Mouse (Mus musculus): ENCODE measurements at regions not wholly inside any gene's neighbourhood (a gene's known extent, or its start where the extent isn't known, plus 50 kb on each side); places are given as distances from the start of the nearest gene placed in this dataset.
A peak's percentile ranks its signal among the peaks of the same experiment; 100 is the strongest.

DNA sequence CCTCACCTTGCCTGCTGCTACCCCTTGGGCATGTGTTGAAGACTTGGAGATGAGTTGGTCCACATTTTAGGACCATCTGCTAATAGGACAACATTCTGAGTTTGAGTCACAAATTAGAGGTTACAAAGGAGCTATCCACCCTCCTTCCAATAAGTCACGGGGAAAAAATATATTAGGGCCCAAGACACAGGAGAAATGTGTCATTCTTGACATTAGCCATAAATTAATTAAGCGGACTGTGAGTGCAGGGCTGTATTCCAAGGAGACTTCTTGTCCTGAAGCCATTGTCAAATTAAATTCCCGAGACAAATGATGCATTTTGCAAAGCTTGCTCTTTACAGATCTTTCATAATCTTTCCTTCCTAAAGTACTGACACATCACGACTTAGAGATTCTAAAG lies 79.2 kb downstream of the 1700020N01Rik start:
- no peak for DNase-seq (ENCODE audit: low spot score in 2 of 2)

DNA sequence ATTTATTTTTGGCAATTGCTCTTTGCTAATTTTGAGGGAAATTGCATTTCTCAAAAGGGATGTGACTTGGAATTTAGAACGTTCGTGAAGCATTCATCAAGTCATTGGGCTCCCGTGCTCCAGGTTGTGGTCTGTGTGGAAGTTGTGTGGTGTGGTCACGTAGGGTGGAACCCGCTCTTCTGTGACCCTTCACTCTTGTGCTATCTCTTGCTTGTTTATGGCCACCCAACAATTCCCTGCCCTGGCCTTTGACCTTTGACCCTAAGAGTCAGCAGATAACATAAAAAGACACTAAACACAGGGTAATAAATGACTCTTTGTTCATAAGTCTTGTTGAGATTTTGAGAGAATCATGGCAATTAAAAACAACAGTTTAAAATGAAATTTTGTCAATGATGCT lies 79.7 kb downstream of the 1700020N01Rik start:
- no peak for DNase-seq (ENCODE audit: low spot score in 2 of 2)

DNA sequence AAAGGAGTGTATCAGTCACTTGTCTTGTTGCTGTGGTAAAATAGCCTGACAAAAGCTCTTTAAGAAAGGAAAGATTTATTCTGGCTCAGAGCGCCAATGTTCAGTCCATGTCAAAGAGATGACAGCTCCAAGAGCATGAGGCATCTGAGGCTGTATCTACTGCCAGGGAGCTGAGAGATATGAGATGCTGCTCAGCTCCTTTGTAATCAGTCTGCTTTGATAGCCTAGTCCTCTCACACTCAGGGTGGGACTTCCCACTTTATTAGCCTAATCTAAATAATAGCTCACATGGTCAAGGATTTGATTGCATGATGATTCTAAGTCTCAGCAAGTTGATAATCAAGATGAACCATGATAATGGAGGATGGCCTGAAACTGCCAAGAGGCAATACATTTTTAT lies 80.9 kb downstream of the 1700020N01Rik start:
- no peak for DNase-seq (ENCODE audit: low spot score in 2 of 2)

DNA sequence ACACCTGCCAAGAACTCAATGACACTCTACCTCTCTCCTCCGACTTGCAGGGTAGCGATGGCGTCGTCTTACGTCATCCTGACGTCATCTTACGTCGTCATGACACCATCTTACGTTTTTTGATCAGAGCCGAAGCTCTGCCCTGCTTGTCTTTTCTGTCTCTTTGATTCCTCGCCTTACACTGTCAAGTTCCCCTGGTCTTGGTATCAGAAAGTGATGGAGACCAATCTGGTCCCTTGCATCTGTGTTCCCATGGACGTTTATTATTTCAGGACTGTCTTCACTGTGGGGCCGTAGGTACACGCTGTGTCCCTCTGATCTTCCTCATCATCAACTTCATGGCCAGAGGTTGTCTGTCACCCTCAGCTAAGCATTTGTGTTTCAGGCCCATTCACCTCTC lies 82.8 kb downstream of the 1700020N01Rik start:
- no peak for DNase-seq (ENCODE audit: low spot score in 2 of 2)

DNA sequence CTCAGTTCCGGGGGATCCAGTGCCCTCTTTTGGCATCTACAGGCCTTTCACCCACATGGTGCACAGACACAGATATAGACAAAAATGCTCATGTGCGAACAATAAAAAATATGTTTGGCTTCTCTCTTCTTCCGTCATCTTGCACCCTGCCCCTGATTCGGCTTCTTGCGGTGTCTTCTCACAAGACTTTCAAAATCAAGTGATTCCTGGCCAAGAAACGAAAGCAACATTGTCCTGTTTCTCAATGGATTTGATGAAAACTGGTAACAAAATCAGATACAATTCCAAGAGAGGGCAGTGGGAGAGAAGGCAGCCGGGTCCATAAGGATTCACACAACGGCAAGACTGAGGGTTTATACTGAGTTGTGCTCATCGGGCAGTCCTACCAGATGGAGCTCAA lies 85.0 kb downstream of the 1700020N01Rik start:
- DNase-seq (ENCODE audit: low spot score in 2 of 2) = no peak

DNA sequence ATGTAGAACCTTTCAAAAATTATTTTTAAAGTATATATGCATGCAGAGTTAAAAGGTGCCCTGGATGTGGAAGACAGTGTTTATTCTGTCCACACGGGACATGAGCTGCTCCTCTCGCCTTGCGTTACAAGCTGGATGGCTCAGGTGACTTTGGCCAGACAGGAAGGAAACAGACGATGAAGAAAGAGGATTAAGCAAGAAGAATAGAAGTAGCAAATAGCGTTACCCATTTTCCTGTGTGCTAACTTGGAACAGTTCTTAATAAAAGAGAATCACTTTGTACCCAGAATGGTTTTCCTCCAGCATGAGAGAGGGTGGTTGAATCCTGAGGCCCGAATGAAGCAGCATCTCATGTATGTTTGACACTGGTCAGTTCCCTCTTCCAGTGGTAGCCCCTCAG lies 85.4 kb downstream of the 1700020N01Rik start:
- DNase-seq (ENCODE audit: low spot score in 2 of 2) = no peak

DNA sequence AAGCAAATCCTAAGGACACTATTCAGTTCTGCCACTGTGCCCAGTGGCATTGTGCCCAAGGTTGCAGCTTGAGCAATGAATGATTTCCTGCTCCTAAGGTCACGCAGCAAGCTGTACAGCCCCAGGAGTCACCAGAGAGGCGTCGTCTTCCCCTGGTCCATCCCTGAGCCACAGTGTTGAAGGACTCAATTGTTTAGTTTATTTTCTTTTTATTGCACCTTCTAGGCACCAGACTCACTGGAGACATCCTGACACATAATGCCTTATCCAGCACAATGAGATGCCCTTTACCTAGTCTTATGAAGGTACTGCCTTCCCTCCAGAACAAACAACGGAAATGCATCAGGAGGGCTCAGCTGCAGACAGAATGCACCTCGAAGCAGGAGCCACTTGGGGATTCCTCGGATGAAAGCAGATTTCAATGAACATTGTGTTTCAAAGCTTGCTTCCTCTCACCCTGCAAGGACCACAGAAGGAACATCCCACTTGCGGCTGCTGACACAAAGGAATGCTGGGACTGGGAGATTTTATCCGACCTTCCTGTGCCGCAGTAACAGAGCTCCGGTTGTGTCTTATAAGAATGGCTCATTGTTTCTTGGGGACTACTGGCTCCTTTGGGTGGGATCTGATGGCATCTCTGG lies 86.0 kb downstream of the 1700020N01Rik start:
- no peak for DNase-seq (ENCODE audit: low spot score in 2 of 2)

DNA sequence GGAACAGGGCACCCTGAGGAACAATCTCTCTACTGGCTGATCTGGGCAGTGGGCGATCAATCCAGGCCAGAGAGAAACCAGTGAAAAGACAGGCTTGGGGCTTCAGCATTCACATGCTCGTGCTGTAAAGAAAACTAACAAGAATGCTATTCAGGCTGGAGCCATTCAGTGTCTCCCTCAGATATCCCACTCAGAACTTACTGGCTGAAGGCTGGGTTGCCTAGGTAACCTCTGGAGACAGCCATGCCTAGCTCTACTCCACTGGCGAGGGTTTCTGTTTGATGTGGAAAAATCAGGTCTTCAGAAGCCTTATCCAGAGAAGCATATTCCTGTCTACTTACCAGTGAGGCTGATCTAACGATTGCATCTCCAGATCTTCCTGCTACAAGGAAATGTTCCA lies 87.8 kb downstream of the 1700020N01Rik start:
- no peak for DNase-seq (ENCODE audit: low spot score in 2 of 2)

DNA sequence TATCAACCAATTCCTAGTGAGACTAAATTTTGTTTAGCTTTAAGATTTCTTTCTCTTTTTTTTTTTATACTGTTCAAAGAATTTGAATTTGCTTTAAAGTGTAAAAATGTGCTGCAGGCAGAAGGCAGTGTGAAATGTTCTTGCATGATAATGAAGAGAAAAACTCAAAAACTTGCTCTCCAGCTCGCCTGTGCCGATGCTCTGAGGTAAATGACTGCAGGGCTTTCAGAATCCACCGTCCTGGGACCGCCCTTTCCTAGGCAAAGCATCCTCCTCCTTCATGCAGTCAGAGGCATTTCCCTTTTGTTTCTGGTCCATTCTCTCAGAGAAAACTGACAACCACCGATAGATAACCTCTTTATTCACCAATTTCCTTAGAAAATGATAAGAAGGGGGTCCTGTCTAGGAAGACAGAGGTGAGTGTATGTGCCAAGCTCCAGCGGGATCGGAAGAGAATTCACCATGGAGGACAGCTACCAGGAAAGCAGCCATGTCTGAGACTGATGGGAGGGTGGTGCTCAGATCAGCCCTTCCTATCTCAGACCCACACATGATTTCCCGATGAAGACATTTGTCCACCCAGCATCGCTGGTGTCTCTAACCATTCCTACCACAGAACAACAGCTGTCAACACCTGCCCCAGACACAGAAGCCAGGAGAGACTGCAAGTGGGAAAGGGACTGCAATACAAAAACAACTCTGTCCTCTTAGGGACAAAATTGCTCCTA lies 91.5 kb downstream of the 1700020N01Rik start:
- no peak for DNase-seq (ENCODE audit: low spot score in 2 of 2)

DNA sequence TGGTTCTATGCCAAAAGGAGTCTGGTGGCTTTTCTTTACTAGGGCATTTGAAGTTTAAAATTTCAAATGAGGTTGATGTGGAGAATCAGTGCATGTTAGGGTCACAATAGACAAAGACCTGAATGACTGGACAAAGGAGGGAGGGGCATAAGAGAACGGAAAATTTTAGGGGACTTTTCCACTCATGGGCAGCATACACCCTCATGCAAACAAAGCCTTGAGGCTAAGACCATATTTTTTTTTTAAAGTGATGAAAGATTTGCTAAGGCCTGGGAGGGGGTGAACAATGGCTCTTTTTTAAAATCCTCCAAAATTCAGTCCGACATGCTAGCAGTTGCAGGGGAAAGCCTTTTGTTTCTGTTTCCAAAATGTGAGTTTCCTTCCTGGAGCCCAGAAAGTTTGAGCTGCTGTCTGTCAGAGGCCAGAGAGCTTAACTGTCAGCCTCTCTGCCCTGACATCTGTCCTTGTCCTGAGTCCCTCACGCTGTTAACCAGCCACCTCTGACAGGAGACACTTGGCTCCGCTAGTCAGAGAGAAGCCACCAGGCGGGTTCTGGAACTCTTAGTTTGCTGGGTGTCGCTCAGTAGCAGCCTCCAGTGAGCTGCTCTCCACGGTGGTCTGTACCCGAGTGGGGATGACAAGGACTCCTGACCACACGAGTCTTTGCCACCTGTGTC lies 92.3 kb downstream of the 1700020N01Rik start:
- DNase-seq (ENCODE audit: low spot score in 2 of 2) = peak in 1 of 2 experiments; percentile 22

DNA sequence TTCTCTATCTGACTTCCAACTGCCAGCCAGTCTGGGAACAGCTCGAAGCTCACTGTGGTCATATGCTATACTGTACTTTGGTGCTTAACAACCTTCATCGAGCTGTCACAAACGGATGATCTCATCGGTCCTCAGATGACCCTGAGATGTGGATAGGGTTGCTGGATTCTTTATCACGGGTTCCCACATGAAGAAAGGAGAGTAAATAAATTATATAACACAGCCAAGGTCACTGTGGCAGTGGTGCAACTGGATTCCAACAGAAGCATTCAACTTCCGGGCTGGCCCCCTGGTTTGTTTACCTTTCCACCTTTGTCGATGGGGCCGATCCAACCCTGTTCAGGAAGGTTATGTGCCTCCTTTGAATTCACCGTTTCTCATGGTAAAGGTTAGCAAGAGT lies 93.1 kb downstream of the 1700020N01Rik start:
- no peak for DNase-seq (ENCODE audit: low spot score in 2 of 2)

DNA sequence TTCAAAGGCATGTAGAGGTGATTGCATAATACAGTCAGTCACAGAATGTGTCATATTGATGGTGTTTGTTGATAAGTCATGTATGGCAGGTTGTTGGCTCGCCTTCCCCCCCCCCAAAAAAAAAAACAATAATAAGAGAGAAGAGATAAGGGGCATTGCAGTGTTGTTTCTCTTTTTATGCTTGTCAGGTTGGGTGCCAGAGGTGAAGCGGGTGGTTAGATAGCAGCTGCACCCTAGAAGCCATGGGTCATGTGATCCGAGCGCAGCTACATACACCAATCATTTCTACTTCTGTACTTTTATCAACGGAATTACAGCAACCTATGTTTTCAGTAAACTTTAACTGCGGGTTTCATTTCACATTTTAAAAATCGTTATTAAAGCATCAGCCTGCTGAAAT lies 94.5 kb downstream of the 1700020N01Rik start:
- no peak for DNase-seq (ENCODE audit: low spot score in 2 of 2)

DNA sequence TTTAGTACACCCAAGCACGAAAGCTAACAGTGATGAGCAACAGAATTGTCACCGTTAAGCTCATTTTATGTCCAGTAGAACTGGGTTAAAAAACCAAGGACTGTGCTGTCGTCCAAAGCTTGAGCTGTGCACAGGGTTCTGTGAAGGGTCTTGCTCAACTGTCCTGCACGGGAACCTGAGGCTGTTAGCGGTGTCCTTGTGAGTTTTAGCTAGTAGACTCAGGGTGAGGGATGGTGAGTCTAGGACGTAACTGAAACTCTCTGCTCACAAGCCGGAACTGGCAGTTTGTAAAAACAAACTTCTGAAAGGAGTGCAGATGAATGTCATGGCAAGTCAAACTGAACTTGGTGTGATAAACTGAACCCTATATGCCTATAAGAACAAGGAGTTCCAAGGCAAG lies 95.6 kb downstream of the 1700020N01Rik start:
- DNase-seq (ENCODE audit: low spot score in 2 of 2) = no peak

DNA sequence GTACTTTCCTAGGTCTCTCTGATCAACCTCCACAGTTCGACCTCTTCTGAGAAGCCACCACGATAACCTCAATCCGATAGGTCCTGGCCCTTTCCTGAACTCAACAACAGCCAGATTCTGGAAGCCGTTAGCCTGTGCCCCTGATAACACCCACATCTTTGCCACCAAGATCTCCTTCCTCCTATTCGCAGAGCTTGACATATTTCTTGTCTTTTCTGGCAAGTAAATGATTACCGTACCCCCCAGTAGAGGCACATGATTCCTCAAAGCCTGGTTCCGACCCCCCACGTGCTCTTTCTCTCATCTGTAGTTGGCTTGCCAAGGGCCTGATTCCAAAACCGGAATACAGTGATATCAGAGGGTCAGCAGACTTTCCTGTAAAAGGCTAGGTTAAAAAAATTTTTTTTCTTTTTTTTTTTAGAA lies 96.9 kb downstream of the 1700020N01Rik start:
- DNase-seq (ENCODE audit: low spot score in 2 of 2) = no peak

DNA sequence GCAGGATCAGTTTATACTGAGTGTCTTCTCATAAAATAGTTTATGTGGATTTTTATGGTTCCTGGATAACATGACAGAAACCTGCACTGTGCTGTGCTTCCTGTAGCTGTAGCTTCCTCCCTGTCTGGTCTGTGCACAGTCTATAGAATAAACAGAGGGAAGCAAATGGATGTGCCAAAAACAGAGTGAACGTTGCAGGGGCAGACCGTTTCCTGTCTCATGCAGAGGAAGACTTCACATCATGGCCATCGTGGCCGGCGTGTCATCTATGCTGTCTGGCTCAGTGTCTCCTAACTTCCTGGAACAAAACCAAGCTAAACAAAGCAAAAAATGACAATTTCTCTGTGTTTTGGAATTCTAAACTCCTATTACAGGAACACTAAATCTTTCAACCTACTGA lies 102.2 kb downstream of the 1700020N01Rik start:
- DNase-seq (ENCODE audit: low spot score in 2 of 2) = no peak

DNA sequence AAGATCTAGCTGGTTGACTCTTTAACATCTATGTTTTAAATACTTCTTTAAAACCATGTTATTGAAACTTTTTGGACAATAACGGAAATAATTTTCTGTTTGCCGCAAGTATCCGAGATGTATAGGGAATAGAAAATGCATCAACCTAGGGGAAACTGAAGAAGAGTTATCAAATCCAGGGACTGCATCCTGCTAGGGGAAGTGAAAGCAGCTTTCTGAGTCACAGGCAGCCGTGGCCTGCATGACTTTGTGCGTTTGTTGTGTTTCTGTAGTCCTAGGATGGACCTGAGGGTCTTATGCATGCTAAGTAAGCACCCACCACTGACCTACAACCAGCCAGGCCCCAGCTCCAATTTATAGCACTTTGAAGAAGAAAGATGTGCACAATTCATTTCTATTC lies 103.7 kb downstream of the 1700020N01Rik start:
- no peak for DNase-seq (ENCODE audit: low spot score in 2 of 2)

DNA sequence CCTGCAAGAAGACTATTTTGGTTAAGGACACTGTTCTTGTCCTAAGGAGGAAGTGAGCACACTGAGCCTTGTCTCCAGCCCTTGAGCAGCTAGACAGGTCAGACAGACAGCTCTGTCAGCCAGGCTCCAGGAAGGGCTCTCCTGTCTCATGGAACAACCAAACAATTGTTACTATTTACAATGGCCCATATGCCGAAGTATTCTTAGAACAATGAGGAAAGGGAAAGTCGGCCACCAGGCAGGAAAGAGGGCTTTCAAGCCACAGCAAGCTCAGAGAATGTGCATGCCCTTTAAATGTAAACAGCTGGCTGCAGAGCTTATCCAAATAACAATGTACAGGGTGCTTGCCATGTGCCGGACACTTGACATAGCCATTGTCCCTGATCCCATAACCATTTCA lies 108.6 kb downstream of the 1700020N01Rik start:
- no peak for DNase-seq (ENCODE audit: low spot score in 2 of 2)

DNA sequence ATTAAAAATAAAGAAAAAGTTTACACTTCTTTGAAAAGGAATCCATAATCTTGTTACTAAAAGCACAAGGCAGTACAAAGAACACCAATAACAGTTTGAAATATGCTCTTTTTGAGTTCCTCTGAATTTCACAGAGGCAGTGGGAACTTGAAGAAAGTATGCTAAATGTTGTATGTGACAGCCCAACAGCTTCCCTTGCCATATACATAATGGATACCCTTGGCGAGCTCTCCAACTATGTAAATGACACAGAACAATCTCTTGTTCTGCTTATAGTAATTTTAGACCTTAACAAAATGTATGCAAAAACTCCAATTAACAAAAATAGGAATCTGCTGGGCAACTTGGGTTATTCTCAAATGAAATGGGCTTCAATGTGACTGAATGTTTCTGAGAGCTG lies 109.2 kb downstream of the 1700020N01Rik start:
- DNase-seq (ENCODE audit: low spot score in 2 of 2) = no peak

DNA sequence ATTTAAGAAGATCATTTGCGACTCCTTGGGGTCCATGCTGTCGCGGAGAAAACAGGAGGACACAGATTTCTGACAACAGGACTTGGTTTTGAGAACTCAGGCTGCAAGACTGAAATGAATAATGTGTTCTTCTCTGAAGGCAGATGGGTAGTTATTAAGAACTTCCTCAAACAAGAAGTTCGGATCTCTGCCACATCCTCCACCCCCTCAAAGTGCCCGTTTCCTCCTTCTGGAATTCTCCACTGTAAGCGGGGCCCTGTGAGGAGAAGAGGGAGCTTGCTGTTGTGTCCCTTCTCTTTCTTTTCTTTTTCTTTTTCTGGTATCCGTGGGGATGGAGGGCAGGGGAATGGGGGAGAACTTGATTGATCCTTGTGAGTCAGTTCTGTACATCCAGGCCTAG lies 118.9 kb downstream of the 1700020N01Rik start:
- DNase-seq (ENCODE audit: low spot score in 2 of 2) = no peak

DNA sequence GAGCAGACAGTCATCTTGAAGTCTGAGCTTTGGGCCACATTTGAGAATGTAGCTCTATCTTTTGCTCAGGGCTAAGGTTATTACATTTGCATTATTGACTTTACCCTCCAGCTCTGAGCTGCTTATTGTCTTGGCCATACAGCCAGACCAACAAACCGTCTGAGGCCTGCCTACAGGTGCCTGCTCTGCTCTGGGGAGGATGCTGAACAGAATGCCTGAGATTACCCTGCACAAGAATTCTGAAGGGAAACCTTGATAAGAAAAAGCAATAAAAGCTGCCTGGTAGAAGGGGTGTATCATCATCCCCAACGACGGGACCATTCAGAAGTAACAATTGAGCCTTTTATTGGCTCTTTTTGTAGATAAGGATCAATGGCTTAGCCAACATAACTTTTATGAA lies 119.9 kb downstream of the 1700020N01Rik start:
- no peak for DNase-seq (ENCODE audit: low spot score in 2 of 2)

DNA sequence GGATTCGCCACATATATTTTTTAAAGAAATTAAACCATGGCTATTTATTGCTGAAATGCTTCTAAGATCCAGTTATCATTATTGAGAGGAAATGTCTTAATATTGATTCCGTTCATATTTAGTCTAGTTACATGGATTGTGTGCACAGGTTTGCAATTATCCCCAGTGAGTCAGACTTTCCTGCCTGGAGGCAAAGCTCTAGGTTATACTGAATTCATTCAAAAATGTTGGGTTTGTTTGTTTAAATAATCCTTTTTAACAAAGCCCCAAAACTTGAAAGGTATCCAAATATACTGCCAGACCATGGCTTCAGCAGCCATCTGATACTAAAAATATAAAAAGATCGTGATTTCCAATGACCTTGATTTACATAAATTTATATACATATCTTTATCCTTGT lies 122.5 kb downstream of the 1700020N01Rik start:
- DNase-seq (ENCODE audit: low spot score in 2 of 2) = no peak

DNA sequence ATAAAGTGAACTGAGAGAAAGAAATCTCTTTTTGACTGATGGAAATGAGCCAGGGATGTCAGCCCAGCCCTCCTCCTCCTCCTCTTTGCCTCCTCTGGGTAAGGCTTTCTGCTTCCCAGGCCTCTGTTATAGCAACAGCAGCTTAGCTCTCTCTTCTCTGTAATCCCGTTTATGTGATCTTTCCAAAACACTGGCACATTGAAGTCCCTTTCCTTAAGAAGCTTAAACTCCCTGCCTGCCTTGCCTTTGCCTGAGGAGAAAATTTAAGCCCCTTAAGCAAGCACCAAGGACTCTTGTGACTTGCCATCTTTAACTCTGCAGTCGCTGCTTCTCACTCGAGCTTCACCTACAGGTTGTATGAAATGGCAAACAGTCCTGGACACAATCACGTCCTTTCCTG lies 125.2 kb downstream of the 1700020N01Rik start:
- DNase-seq (ENCODE audit: low spot score in 2 of 2) = no peak

DNA sequence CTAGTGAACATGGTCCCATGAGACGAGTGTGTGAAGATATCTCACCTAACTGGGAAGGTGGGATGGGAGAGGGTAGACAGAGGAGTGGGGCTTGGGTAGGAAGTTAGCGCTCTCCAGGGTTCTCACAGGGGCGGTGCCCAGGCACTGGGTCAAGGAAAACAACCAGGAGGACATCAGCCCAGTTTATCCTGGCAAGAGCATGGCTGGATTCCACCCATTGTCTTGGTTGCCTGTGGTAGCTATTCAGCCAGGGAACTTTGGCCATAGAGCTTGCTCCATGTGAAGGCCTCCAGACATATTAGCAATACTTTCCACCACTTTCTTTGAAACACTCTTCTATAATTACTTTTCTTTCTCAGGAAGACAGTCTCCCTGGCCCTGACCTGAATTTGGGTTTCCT lies 131.4 kb downstream of the 1700020N01Rik start:
- no peak for DNase-seq (ENCODE audit: low spot score in 2 of 2)
